In genomic region chr17:29671021-29671420, GRCm38 (mm10) we compare ENCODE assay signal across 1 mouse cellular context.
A peak's percentile ranks its signal among the peaks of the same experiment; 100 is the strongest.
TF ChIP-seq lines count a peak whose summit lies in the region.

No protein-coding gene starts in this region.

TF ChIP-seq in CH12.LX, 34 proteins besides CTCF, POLR2A, EP300 and RAD21:
- TF ChIP-seq CHD1 (IDR thresholded peaks at IDR 0.05; ENCODE audit: low read depth, low read length) (no peak), ETS1 (conservative IDR thresholded peaks at IDR 0.05; ENCODE audit: low read depth, low read length) (0 out of 2 replicates have a peak, but pooled peaks have one; percentile 24)
